ENCODE assay signal across 8 mouse cellular contexts in genomic region chr12:85289157-85290000, GRCm38 (mm10). TPM values are rescaled to one million over a fixed set of nuclear protein-coding genes. Genes with fewer than 3 reads are reported as not detected.
A peak's percentile ranks its signal among the peaks of the same experiment; 100 is the strongest.
DNase-seq lines count a peak whose midpoint lies in the region; ATAC-seq lines count a peak whose summit lies in the region.

No protein-coding gene starts in this region.

- H3K4me1 ChIP-seq in forebrain, embryonic 11.5 days (replicated peaks; ENCODE audit: control insufficient read depth, insufficient read depth, low read length), result no peaks in the 10 kb centered on the region
- H3K4me1 ChIP-seq in hindbrain, embryonic 16.5 days (ENCODE audit: control insufficient read depth, insufficient read depth, low read depth, low read length), result peaks cover 11% of the 10 kb centered on the region
- peaks cover 18% of the 10 kb centered on the region for H3K4me1 ChIP-seq in liver, embryonic 12.5 days
- peaks cover 14% of the 10 kb centered on the region for H3K4me1 ChIP-seq in neural tube, embryonic 13.5 days (replicated peaks)

- no peak overlapping the region for H3K27ac ChIP-seq in forebrain, embryonic 11.5 days (ENCODE audit: low read depth, low read length)
- H3K27ac ChIP-seq in hindbrain, embryonic 16.5 days (ENCODE audit: low read depth, low read length), result no peak overlapping the region; the same call in 1 of the 2 replicates
- H3K27ac ChIP-seq in liver, embryonic 12.5 days, result no peak overlapping the region
- H3K27ac ChIP-seq in neural tube, embryonic 13.5 days (replicated peaks), result no peak overlapping the region

- H3K9ac ChIP-seq in forebrain, embryonic 11.5 days (ENCODE audit: low read length), result peak overlapping the region; percentile 56
- H3K9ac ChIP-seq in hindbrain, embryonic 16.5 days (ENCODE audit: low read depth, low read length), result peak overlapping the region; percentile 58
- H3K9ac ChIP-seq in liver, embryonic 12.5 days, result no peak overlapping the region
- H3K9ac ChIP-seq in neural tube, embryonic 13.5 days, result peak overlapping the region; percentile 70; the same call in 1 of the 2 replicates

- no peak for ATAC-seq in forebrain, embryonic 11.5 days (replicated peaks; ENCODE audit: low FRiP score)
- no peak for ATAC-seq in hindbrain, embryonic 16.5 days
- ATAC-seq in liver, embryonic 12.5 days, result no peak
- no peak for ATAC-seq in neural tube, embryonic 13.5 days (ENCODE audit: low read depth)

- no peaks in the 10 kb centered on the region for H3K36me3 ChIP-seq in forebrain, embryonic 11.5 days (ENCODE audit: control insufficient read depth, insufficient read depth, low read length)
- no peaks in the 10 kb centered on the region for H3K36me3 ChIP-seq in hindbrain, embryonic 16.5 days (ENCODE audit: control insufficient read depth, insufficient read depth, low read length)
- no peaks in the 10 kb centered on the region for H3K36me3 ChIP-seq in liver, embryonic 12.5 days
- no peaks in the 10 kb centered on the region for H3K36me3 ChIP-seq in neural tube, embryonic 13.5 days

- no peaks in the 10 kb centered on the region for H3K27me3 ChIP-seq in forebrain, embryonic 11.5 days (ENCODE audit: control insufficient read depth, insufficient read depth, low read length)
- no peaks in the 10 kb centered on the region for H3K27me3 ChIP-seq in hindbrain, embryonic 16.5 days (replicated peaks; ENCODE audit: control insufficient read depth, insufficient read depth, low read length)
- peaks cover 40% of the 10 kb centered on the region for H3K27me3 ChIP-seq in liver, embryonic 12.5 days (replicated peaks)
- peaks cover 5% of the 10 kb centered on the region for H3K27me3 ChIP-seq in neural tube, embryonic 13.5 days

- H3K4me3 ChIP-seq in forebrain, embryonic 11.5 days (ENCODE audit: low read depth, low read length), result peak overlapping the region; percentile 36
- peak overlapping the region; percentile 53 for H3K4me3 ChIP-seq in hindbrain, embryonic 16.5 days (ENCODE audit: low read length)
- peak overlapping the region; percentile 62; the same call in 1 of the 2 replicates for H3K4me3 ChIP-seq in liver, embryonic 12.5 days
- peak overlapping the region; percentile 48 for H3K4me3 ChIP-seq in neural tube, embryonic 13.5 days

- peak overlapping the region; percentile 60 for H3K4me2 ChIP-seq in forebrain, embryonic 11.5 days (ENCODE audit: low read depth, low read length, severe bottlenecking)
- H3K4me2 ChIP-seq in hindbrain, embryonic 16.5 days (ENCODE audit: low read length), result peak overlapping the region; percentile 85
- H3K4me2 ChIP-seq in liver, embryonic 12.5 days, result peak overlapping the region; percentile 71
- H3K4me2 ChIP-seq in neural tube, embryonic 13.5 days, result peak overlapping the region; percentile 86

- peak; percentile 77 for DNase-seq in Muller cell, postnatal 12 days (ENCODE audit: inconsistent ontology term)
- DNase-seq in forebrain, embryonic 11.5 days (ENCODE audit: low spot score), result no peak
- DNase-seq in left cerebral cortex, adult 8-10 months (ENCODE audit: low spot score in 2 of 2), result no peak
- DNase-seq in spleen, postnatal 14 days (ENCODE audit: low spot score in 2 of 2), result no peak
- DNase-seq in B cell, adult 2 months, result no peak

- peaks cover 5% of the 10 kb centered on the region; the same call in 1 of the 2 replicates for H3K9me3 ChIP-seq in forebrain, embryonic 11.5 days (ENCODE audit: control insufficient read depth, low read length)
- peaks cover 2% of the 10 kb centered on the region; the same call in 1 of the 2 replicates for H3K9me3 ChIP-seq in hindbrain, embryonic 16.5 days (ENCODE audit: control insufficient read depth, low read length)
- peaks cover 5% of the 10 kb centered on the region; the same call in 1 of the 2 replicates for H3K9me3 ChIP-seq in liver, embryonic 12.5 days (replicated peaks)
- H3K9me3 ChIP-seq in neural tube, embryonic 13.5 days, result peaks cover 6% of the 10 kb centered on the region

- WGBS in forebrain, embryonic 11.5 days, result 63% methylated on average over 24 of the region's 24 CpGs
- 57% methylated on average over 24 of the region's 24 CpGs for WGBS in hindbrain, embryonic 16.5 days
- 54% methylated on average over 24 of the region's 24 CpGs for WGBS in liver, embryonic 12.5 days (ENCODE audit: insufficient replicate concordance)
- 59% methylated on average over 24 of the region's 24 CpGs for WGBS in neural tube, embryonic 13.5 days

RNA-seq across cellular contexts. Expression of gene Zc2hc1c, which starts 1.0 kb away (rescaled TPM):
- 1.2 and 1.8 TPM in 2 replicates for polyA plus RNA-seq in forebrain, embryonic 11.5 days (2014; fragmentation: Nextera tagmentation; extraction: Ambion mirVana)
- 1.7 and 1.8 TPM in 2 replicates for polyA plus RNA-seq in hindbrain, embryonic 16.5 days (2015; fragmentation: Nextera tagmentation; extraction: Ambion mirVana)
- polyA plus RNA-seq in liver, embryonic 12.5 days (2016; fragmentation: Nextera tagmentation; extraction: Ambion mirVana), result 0.12 and 0.14 TPM in 2 replicates
- 1.1 and 1.2 TPM in 2 replicates for polyA plus RNA-seq in neural tube, embryonic 13.5 days (2015; fragmentation: Nextera tagmentation; extraction: Ambion mirVana)
- 1 to 10 TPM; 2.6 to 3.3 (median 3.0) TPM for total RNA-seq in left cerebral cortex, adult 8-10 months (2022)

RNA-seq across cellular contexts. Expression of gene Acyp1, which starts 1.1 kb away (rescaled TPM):
- polyA plus RNA-seq in forebrain, embryonic 11.5 days (2014; fragmentation: Nextera tagmentation; extraction: Ambion mirVana), result 53.6 and 61.9 TPM in 2 replicates
- polyA plus RNA-seq in hindbrain, embryonic 16.5 days (2015; fragmentation: Nextera tagmentation; extraction: Ambion mirVana), result 47.1 and 58.4 TPM in 2 replicates
- 76.1 and 78.7 TPM in 2 replicates for polyA plus RNA-seq in liver, embryonic 12.5 days (2016; fragmentation: Nextera tagmentation; extraction: Ambion mirVana)
- polyA plus RNA-seq in neural tube, embryonic 13.5 days (2015; fragmentation: Nextera tagmentation; extraction: Ambion mirVana), result 66.1 and 74.5 TPM in 2 replicates
- 10 to 100 TPM; 28.9 to 36.7 (median 30.1) TPM for total RNA-seq in left cerebral cortex, adult 8-10 months (2022)

RNA-seq across cellular contexts. Expression of gene Mlh3, which starts 19.0 kb away (rescaled TPM):
- 8.7 and 9.8 TPM in 2 replicates for polyA plus RNA-seq in forebrain, embryonic 11.5 days (2014; fragmentation: Nextera tagmentation; extraction: Ambion mirVana)
- 7.6 and 8.7 TPM in 2 replicates for polyA plus RNA-seq in hindbrain, embryonic 16.5 days (2015; fragmentation: Nextera tagmentation; extraction: Ambion mirVana)
- 4.0 and 4.4 TPM in 2 replicates for polyA plus RNA-seq in liver, embryonic 12.5 days (2016; fragmentation: Nextera tagmentation; extraction: Ambion mirVana)
- polyA plus RNA-seq in neural tube, embryonic 13.5 days (2015; fragmentation: Nextera tagmentation; extraction: Ambion mirVana), result 8.7 and 9.6 TPM in 2 replicates
- 10 to 100 TPM; 16.1 to 20.8 (median 17.1) TPM for total RNA-seq in left cerebral cortex, adult 8-10 months (2022)

RNA-seq across cellular contexts. Expression of gene Nek9, which starts 49.8 kb away (rescaled TPM):
- 13.8 and 14.0 TPM in 2 replicates for polyA plus RNA-seq in forebrain, embryonic 11.5 days (2014; fragmentation: Nextera tagmentation; extraction: Ambion mirVana)
- 9.9 and 13.7 TPM in 2 replicates for polyA plus RNA-seq in hindbrain, embryonic 16.5 days (2015; fragmentation: Nextera tagmentation; extraction: Ambion mirVana)
- 11.6 and 12.1 TPM in 2 replicates for polyA plus RNA-seq in liver, embryonic 12.5 days (2016; fragmentation: Nextera tagmentation; extraction: Ambion mirVana)
- 14.7 and 15.2 TPM in 2 replicates for polyA plus RNA-seq in neural tube, embryonic 13.5 days (2015; fragmentation: Nextera tagmentation; extraction: Ambion mirVana)
- total RNA-seq in left cerebral cortex, adult 8-10 months (2022), result 10 to 100 TPM; 37.2 to 40.5 (median 38.7) TPM
